Mouse (Mus musculus) heart, embryonic 11.5 days (tissue): Measurements from ENCODE around the gene St6galnac6. TPM values are rescaled to one million over a fixed set of nuclear protein-coding genes. Genes with fewer than 3 reads are reported as not detected.
A peak's percentile ranks its signal among the peaks of the same experiment; 100 is the strongest.

Source experiments
- ATAC-seq: fragments of 200-750 bp; cut with Nextera tagmentation; replicated peaks from 2 replicates; pipeline ENCODE4 v1.8.0; 2017; ENCODE audit warnings: moderate library complexity; ENCODE audit not compliant: insufficient number of reproducible peaks, low FRiP score, low TSS enrichment
- H3K27ac ChIP-seq: fragments of 300-500 bp; sonication (generic); 2 replicates; pipeline ENCODE4 v1.5.1; 2014; ENCODE audit warnings: mild to moderate bottlenecking, low read depth, low read length
- H3K27me3 ChIP-seq: fragments of 300-500 bp; sonication (generic); 2 replicates; pipeline ENCODE4 v1.6.1; 2014; ENCODE audit warnings: mild to moderate bottlenecking, low read length, mixed read lengths; ENCODE audit not compliant: control insufficient read depth, insufficient read depth
- H3K36me3 ChIP-seq: fragments of 300-500 bp; sonication (generic); 2 replicates; pipeline ENCODE4 v1.6.1; 2014; ENCODE audit warnings: mild to moderate bottlenecking, low read length, moderate library complexity, mixed read lengths; ENCODE audit not compliant: control insufficient read depth, insufficient read depth
- H3K4me1 ChIP-seq: fragments of 300-500 bp; sonication (generic); 2 replicates; pipeline ENCODE4 v1.6.1; 2014; ENCODE audit warnings: low read length; ENCODE audit not compliant: control insufficient read depth, insufficient read depth
- H3K4me2 ChIP-seq: fragments of 300-500 bp; sonication (generic); 2 replicates; pipeline ENCODE4 v1.6.1; 2014; ENCODE audit warnings: mild to moderate bottlenecking, moderate library complexity
- H3K4me3 ChIP-seq: fragments of 300-500 bp; sonication (generic); 2 replicates; pipeline ENCODE4 v1.5.1; 2014; ENCODE audit warnings: low read depth, low read length
- H3K9ac ChIP-seq: fragments of 300-500 bp; sonication (generic); 2 replicates; pipeline ENCODE4 v1.6.1; 2014; ENCODE audit warnings: mild to moderate bottlenecking, low read depth, low read length, moderate library complexity
- H3K9me3 ChIP-seq: fragments of 300-500 bp; sonication (generic); replicated peaks from 2 replicates; pipeline ENCODE4 v1.6.1; 2016; ENCODE audit warnings: low read length; ENCODE audit not compliant: control insufficient read depth
- WGBS: fragments of 180-500 bp; shearing (Covaris S2); extraction: QIAGEN DNeasy Blood & Tissue Kit; methylation state at CpG from one replicate; pipeline ENCODE4 v1.1.7; 2014; ENCODE audit not compliant: insufficient replicate concordance; 5-methylcytosine and 5-hydroxymethylcytosine counted together
- polyA plus RNA-seq: library from polyadenylated mRNA; unstranded; fragments of >200 nt; fragmentation: Nextera tagmentation; extraction: Ambion mirVana; gene quantifications from 2 replicates; pipeline ENCODE4 v1.2.1, GENCODE M21; 2014

Gene St6galnac6
- polyA plus RNA-seq = 8.3 and 9.3 TPM in 2 replicates

GRCm38 (mm10) chr2:32599409-32599808, at the start of gene St6galnac6:
St6galnac6 (plus strand) TSS chr2:32599709.
- H3K9ac ChIP-seq = no peak within 1 kb of the TSS
- 82% methylated on average over 3 of the region's 3 CpGs for WGBS

DNA sequence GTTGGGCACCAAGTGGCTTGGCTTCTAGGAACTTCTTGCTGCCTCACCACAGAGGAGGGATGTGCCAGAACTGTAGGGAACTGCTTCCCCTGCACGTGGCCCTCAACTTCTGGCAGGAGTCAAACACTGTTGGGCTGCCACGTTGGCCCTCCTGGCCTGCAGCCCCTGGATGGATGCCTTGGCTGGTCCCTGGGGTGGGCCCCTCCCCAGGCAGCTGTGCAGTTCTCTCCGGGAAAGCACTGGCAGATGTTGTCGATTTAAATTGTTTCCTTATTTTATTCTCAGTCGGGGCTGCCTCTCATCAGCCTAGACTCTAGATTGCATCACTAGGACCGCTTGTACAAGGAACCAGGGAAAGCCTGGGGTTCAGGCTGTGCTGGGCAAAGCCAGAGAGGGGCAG, 49.7 kb upstream of the St6galnac6 start:
- H3K9ac ChIP-seq = no peak overlapping the region
- H3K9me3 ChIP-seq = no peaks in the 10 kb centered on the region
- no peaks in the 10 kb centered on the region for H3K27me3 ChIP-seq
- 68% methylated on average over 6 of the region's 6 CpGs for WGBS
- H3K36me3 ChIP-seq = no peaks in the 10 kb centered on the region
- no peak overlapping the region for H3K4me2 ChIP-seq
- H3K27ac ChIP-seq = no peak overlapping the region
- no peak for ATAC-seq
- no peak overlapping the region for H3K4me3 ChIP-seq
- H3K4me1 ChIP-seq = peaks cover 11% of the 10 kb centered on the region; the same call in 1 of the 2 replicates

More at GRCm38 (mm10) chr2:32599409-32599808, at the start of gene St6galnac6:
- no peaks in the 10 kb centered on the region for H3K9me3 ChIP-seq
- no peaks in the 10 kb centered on the region for H3K27me3 ChIP-seq
- H3K27ac ChIP-seq = no peak within 1 kb of the TSS
- ATAC-seq = no peak
- H3K4me3 ChIP-seq = no peak within 1 kb of the TSS
- H3K36me3 ChIP-seq = peaks cover 15% of the 10 kb centered on the region
- H3K4me2 ChIP-seq = no peak within 1 kb of the TSS
- H3K4me1 ChIP-seq = peaks cover 8% of the 10 kb centered on the region; the same call in 1 of the 2 replicates

- ATAC-seq = no peak
- H3K27ac ChIP-seq = no peak overlapping the region
- H3K4me2 ChIP-seq = no peak overlapping the region
- 77% methylated on average over 5 of the region's 5 CpGs for WGBS
- peaks cover 20% of the 10 kb centered on the region for H3K4me1 ChIP-seq
- no peak overlapping the region for H3K9ac ChIP-seq
- no peak overlapping the region for H3K4me3 ChIP-seq
- H3K36me3 ChIP-seq = no peaks in the 10 kb centered on the region
- H3K27me3 ChIP-seq = no peaks in the 10 kb centered on the region
- no peaks in the 10 kb centered on the region for H3K9me3 ChIP-seq
Observed at GRCm38 (mm10) chr2:32551236-32551635, 48.3 kb upstream of the St6galnac6 start.

DNA sequence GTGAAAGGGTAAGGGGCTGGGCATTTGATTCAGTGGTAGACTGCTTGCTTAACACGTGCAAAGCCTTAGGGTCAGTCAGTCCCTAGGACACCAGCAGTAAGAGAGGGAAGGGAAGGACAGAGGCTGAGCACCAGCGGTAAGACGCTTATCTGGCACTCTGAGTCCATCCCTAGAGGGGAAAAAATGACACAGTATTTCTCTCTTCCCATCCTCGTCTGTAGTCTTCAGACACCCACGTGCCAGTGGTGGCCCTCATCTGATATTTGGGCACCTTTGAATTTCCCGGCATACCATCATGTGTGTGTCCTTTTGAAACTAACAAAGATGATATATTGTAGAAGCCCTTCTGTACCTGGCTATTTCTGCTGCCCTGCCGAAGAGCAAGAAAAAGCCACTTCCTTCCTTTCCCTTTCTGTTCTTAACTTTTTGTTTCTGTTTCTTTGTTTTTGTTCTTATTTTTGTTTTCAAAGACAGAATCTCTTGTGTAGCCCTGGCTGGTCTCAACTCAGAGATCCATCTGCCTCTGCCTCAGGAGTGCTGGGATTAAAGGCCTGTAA, 45.8 kb upstream of the St6galnac6 start:
- 54% methylated on average over 7 of the region's 7 CpGs for WGBS
- no peak overlapping the region for H3K4me3 ChIP-seq
- no peak overlapping the region for H3K9ac ChIP-seq
- no peak for ATAC-seq
- no peak overlapping the region for H3K27ac ChIP-seq
- no peaks in the 10 kb centered on the region for H3K9me3 ChIP-seq
- H3K4me1 ChIP-seq = peaks cover 13% of the 10 kb centered on the region
- H3K36me3 ChIP-seq = no peaks in the 10 kb centered on the region
- H3K4me2 ChIP-seq = no peak overlapping the region
- no peaks in the 10 kb centered on the region for H3K27me3 ChIP-seq

- Histone ChIP-seq H3K36me3 (no peaks in the 10 kb centered on the region), H3K27ac (no peak overlapping the region), H3K4me1 (peaks cover 13% of the 10 kb centered on the region), H3K4me3 (no peak overlapping the region), H3K9ac (0 out of 2 replicates have a peak overlapping the region, but pooled peaks have one; percentile 39), H3K4me2 (no peak overlapping the region), H3K27me3 (no peaks in the 10 kb centered on the region), H3K9me3 (no peaks in the 10 kb centered on the region)
- 27% methylated on average over 4 of the region's 4 CpGs for WGBS
- no peak for ATAC-seq
Observed at GRCm38 (mm10) chr2:32555484-32555883, 44.0 kb upstream of the St6galnac6 start.

- H3K27ac ChIP-seq = no peak overlapping the region
- H3K9me3 ChIP-seq = no peaks in the 10 kb centered on the region
- no peak overlapping the region for H3K4me2 ChIP-seq
- peaks cover 13% of the 10 kb centered on the region for H3K4me1 ChIP-seq
- ATAC-seq = no peak
- 66% methylated on average over 7 of the region's 7 CpGs for WGBS
- no peaks in the 10 kb centered on the region for H3K36me3 ChIP-seq
- H3K4me3 ChIP-seq = no peak overlapping the region
- H3K9ac ChIP-seq = 0 out of 2 replicates have a peak overlapping the region, but pooled peaks have one; percentile 39
- H3K27me3 ChIP-seq = no peaks in the 10 kb centered on the region
Observed at GRCm38 (mm10) chr2:32556019-32556418, 43.5 kb upstream of the St6galnac6 start.

DNA sequence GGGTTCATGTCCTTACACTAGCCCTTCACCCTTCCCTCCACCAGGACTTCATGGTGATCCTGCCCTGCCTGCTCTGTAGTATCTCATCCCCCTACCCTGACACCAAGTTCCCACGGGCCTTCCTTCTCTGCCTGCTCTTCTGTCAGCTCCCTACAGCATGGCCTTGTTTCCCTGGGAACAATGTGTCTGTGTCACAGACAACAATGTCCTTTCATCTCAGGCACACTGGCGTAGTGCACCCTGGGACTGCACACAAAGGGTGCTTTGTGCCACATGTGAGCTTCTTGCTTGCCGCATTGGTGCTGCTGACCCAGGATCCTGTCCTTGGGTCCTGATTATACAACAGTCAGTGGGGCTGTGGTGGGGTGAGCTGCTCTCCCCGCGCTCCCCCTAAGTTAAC, 39.9 kb upstream of the St6galnac6 start:
- H3K27me3 ChIP-seq = no peaks in the 10 kb centered on the region
- no peak overlapping the region for H3K4me3 ChIP-seq
- no peak overlapping the region for H3K9ac ChIP-seq
- peaks cover 9% of the 10 kb centered on the region for H3K4me1 ChIP-seq
- ATAC-seq = no peak
- no peak overlapping the region for H3K4me2 ChIP-seq
- H3K36me3 ChIP-seq = peaks cover 7% of the 10 kb centered on the region; the same call in 1 of the 2 replicates
- H3K27ac ChIP-seq = no peak overlapping the region
- H3K9me3 ChIP-seq = no peaks in the 10 kb centered on the region
- 66% methylated on average over 5 of the region's 5 CpGs for WGBS

GRCm38 (mm10) chr2:32566536-32567063, 32.9 kb upstream of the St6galnac6 start:
- WGBS = 39% methylated on average over 4 of the region's 4 CpGs

GRCm38 (mm10) chr2:32568149-32568548, 31.4 kb upstream of the St6galnac6 start:
- WGBS = 68% methylated on average over 5 of the region's 5 CpGs
- H3K9ac ChIP-seq = no peak overlapping the region
- no peak overlapping the region for H3K4me3 ChIP-seq
- no peak for ATAC-seq
- peaks cover 6% of the 10 kb centered on the region for H3K4me1 ChIP-seq
- no peaks in the 10 kb centered on the region for H3K9me3 ChIP-seq
- H3K4me2 ChIP-seq = no peak overlapping the region
- H3K36me3 ChIP-seq = peaks cover 17% of the 10 kb centered on the region; the same call in 1 of the 2 replicates
- no peaks in the 10 kb centered on the region for H3K27me3 ChIP-seq
- H3K27ac ChIP-seq = no peak overlapping the region

More at GRCm38 (mm10) chr2:32566536-32567063, 32.9 kb upstream of the St6galnac6 start:
- Histone ChIP-seq H3K9me3 (no peaks in the 10 kb centered on the region), H3K27ac (no peak overlapping the region), H3K4me3 (no peak overlapping the region), H3K4me2 (no peak overlapping the region), H3K36me3 (peaks cover 16% of the 10 kb centered on the region; the same call in 1 of the 2 replicates), H3K9ac (no peak overlapping the region), H3K27me3 (no peaks in the 10 kb centered on the region), H3K4me1 (peaks cover 4% of the 10 kb centered on the region)
- no peak for ATAC-seq
